Mouse (Mus musculus): ENCODE results near the gene Wdr19.
A peak's percentile ranks its signal among the peaks of the same experiment; 100 is the strongest.

Gene Wdr19

DNA sequence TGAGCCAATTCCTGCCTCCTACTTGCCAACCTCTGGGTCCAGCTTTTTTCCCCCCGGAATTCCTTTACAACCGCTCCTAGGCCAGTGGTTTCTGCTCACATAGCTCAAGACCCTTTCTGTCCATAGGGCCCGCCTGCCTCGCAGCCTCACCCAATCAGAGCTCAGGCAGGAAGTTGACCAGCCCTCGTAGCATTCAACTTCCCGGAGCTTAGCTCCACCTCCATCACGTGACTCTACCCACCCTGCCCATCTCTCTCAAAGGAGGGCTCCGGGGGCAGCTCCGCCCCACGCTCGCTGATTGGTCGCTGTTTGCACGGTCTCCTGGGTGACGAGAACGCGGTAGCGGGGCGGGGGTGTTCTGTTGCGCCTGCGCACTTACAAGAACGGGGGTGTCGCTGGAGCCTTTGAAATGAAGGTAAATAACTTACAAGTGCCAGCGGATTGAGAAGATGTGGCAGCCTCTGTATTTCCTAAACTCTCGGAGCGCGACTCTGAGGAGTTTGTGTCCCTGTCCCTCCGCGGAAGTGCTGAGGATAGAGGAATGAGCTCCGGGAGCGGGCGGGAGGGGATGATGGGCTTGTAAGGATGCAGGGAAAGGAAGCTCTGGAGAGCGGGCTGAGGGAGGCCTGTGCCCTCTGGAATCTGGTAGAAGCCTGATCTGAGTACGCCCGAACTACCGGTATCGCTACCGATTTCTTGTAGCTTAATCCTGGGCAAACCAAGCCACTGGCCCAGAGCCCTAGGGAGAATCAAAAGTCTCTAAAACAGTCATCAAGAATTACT lies at the start of gene Wdr19:
Gene Wdr19 (plus strand): TSS at position 351 of the 783 bp plus-strand sequence.
- DNase-seq: peak; percentile 97

DNA sequence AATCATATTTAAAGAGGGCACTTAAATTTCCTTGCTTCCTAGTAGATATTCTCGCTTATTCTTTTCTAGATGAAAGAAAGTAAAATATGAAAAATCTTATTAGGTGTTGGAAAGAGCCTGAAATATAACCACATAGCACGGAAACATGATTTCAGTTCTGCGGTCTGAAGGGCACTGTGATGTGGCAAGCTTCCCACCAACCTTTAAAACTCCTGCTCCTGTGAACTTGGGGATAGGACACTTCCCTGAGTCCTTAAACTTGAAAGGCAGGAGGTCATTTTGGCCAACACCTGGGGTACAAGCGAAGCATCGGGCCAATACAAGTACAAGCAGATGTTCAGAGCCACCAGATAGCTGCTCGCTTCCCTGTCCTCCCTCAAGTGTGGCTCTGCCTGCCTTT lies 49.8 kb upstream of the Wdr19 start:
- DNase-seq: no peak

DNA sequence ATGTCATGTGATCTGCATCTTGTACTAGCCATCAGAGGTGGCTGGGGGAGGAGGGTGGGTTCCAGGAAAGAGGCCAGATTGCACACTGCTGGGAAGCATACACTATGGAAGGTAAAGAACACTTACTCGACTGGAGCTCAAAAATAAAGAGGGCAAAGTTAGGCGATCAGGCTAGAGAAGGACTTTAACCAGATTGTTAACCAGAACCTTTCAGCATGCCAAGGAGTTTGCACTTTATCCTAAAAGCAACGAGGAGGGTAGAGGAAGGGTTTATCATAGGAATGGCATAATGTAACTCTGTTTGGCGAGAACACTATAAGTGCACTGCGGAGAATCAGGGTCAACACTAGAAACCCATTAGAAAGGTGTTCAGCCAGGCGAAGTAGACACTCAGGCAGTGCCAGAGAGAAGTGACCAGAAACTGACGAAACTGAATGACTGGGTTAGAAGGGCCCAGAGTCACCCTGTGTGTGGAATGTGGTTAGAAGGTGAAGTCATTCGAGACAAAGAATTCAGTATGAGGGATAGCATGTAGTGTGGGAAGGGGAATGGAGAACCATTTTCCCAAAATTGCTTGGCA lies 49.0 kb upstream of the Wdr19 start:
- DNase-seq: no peak

DNA sequence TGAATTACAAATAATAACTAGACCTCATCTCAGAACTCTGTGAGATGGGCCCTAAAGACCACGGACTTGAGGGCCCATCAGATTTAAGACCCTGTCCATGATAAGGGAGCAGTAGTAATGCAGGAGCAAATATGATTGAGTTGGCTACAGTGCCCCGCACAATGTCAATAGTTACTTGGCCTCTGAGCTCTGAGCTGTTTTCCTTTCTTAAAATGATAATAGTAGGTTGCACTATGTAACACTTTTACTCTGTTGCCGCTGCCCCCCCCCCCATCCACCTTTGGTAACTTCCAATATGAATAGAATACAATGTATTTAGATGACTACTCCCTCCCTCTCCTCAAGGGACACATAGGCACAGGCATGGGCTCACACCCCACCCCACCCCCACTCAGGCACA lies 48.2 kb upstream of the Wdr19 start:
- no peak for DNase-seq

DNA sequence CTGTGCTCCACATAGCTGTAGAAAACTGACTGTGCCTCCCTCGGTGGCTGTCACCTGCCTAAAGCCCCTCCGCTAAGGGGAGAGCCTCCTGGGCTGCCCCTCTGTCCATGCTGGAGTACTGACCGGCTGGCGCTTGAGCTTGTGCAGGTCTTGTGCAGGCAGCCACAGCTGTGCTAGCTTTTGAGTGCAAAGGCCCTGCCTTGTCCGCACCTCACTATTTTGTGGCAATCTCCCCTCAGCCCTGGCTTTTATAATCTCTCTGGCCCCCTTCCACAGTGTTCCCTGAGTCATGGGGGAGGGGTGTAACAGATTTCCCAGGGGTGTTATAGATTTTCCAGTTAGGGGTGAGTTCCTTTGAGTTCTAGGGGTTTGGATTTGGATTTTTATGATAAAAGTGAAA lies 47.7 kb upstream of the Wdr19 start:
- DNase-seq: no peak

DNA sequence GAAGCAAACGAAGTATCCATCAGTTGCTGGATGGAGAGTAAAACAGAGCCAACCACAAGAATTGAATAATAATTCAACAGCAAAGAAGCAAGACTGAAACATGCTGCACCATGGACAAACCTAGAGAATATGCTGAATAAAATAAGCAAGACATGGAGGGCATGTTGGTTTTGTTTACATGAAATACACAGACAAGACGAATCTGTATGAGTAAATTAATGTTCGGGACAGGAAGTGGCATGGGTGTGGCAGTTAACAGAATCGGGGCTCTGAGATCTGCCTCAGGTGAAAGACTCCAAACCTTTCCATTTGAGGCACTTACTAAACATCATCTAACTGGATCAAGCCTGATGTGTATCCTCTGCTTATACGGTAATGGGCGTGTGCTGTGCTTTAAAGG lies 45.2 kb upstream of the Wdr19 start:
- DNase-seq: no peak

DNA sequence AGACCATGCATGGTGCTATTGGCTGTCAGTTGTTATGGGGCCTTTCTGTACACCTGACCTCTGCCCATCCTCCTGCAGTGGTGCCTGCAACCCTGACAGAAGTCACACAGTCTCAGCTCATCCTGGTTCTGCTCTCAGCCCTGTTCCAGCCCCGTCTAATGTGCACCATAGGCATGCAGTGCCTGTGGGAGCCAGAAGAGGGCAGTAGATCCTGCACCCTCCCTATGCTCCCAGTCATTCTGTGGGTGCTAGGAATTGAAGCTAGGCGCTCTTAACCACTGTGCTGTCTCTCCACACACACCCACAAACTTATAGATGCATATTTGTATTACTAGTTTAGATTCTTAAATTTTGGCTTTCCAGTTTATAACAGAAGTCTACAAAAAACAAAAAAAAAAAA lies 42.6 kb upstream of the Wdr19 start:
- peak; percentile 74 for DNase-seq

DNA sequence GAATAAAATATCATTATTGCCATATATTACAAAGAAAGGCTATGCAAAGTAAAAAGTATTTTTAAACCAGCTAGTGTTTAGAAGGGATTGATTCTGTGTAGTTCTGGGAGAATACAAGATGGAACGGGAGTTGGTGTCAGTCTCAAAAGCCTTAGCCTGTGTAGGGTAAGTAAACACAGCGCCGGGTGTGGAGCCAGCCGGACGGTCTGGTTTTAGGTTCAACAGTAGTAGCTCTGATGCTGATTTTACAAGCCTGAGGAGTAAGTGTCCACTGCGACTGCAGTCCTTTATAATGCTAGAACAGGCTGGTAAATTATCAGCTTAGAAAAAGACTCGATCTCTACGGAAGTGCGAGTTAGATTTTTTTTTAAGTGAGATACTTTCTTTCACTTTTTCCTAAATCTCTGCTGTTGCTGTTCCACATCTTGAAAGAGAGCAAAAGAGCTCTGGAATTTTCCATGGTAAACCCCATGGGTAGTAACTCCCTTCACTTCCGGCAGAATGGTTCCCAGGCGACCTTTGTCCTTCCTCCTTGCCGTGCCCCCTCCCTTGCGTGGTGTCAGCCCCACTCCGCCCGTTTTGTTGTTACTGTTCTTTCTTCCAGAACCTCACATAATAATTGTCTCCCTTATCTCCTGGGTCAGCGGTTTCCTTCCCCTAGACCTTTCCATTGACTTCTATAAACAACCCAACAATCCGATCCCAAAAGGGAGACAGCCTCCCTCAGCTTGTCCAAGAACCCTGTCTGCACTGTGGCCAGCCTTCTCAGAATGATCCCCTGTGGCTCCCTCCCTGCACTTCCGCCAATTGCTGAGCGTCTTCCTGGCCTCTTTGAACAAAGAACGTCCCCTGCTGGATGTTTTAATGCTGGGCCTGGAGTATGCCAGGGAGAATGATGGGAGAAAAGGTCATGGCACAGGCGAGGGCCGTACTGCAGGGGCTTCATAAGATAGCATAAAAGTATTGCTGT lies 41.8 kb upstream of the Wdr19 start:
- no peak for DNase-seq

DNA sequence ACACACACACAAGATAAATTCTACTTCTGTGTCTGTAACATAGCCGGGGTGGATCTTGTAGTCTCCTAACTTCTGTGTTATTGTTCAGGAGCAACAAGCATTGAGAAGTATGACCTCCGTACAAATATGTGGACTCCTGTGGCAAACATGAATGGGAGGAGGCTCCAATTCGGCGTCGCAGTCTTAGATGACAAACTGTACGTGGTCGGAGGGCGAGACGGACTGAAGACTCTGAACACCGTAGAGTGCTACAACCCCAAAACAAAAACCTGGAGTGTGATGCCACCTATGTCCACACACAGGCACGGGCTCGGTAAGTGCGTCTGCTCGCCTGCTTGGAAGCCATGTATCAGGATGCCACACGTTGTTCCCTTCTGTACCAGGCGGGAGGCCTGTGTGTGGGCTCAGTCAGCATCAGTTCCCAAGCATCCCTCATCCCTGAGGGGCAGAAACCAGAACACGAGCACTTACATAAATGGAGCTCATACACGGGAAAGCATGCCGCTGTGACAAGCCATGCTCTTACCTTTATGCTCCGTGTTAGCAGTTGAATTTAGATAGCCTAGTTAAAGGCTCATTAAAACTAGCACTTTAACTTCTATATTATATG lies 40.7 kb upstream of the Wdr19 start:
- no peak for DNase-seq

DNA sequence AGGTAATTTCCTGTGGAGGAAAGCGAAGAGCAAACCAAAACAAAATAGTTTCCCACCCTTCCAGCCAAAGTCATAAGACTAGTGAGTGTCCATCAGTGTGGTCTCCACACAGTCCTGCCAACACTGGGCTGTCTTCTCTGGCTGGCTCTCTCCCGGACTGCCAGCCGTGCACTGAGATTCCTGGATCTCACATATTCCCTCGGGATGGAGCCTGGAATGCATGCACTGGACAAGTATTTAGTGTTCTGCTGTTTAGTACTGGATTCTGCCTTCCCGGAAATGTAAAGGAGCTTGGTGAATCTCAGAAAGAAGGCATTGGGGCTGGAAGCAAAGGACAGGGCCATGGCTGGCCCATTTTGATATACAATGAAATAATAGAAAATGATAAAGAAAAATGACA lies 36.5 kb upstream of the Wdr19 start:
- DNase-seq: no peak

DNA sequence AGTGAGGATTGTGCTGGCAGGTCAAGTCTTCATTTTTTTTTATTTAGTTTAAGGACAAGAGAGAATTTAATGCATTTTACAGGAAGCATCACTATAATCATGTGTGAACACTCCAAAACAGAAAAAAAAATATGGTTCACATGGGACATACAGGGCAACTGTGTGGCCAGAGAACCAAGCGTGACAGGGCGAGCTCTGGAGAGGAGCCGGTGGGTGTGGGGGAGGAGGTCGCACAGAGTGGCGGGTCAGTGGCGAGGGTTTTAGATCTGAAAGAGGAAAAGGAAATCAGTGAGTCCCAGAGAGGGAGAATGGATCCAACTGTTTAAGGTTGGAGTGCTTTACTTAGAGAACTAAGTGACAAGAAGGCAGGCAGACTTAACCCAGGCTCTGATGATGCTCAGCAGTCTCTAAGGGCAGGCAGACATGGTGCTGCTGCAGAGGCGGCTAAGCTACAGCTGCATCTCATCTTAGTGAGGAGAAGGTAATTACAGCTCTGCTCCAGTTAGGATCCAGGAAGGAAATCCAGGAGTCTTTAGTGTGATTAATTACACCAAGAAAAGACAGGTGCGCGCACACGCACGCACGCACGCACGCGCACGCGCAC lies 35.9 kb upstream of the Wdr19 start:
- no peak for DNase-seq

DNA sequence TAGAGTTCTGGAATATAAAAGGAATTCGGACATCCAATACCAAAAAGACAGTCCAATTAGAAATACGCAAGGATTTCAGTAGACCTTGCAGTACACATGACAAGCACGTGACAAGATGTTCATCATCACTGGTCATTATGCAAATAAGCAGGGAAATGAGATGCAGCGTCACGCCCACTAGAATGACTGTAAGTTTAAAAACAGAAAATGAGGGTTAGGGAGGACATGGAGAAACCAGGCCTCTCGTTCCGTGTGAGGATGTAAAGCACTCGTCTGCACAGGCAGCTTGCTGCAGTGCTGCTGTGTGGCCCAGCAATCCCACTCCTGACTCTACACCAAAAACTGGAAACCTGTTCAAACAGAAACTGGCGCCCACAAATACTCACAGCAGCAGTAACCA lies 29.3 kb upstream of the Wdr19 start:
- no peak for DNase-seq

DNA sequence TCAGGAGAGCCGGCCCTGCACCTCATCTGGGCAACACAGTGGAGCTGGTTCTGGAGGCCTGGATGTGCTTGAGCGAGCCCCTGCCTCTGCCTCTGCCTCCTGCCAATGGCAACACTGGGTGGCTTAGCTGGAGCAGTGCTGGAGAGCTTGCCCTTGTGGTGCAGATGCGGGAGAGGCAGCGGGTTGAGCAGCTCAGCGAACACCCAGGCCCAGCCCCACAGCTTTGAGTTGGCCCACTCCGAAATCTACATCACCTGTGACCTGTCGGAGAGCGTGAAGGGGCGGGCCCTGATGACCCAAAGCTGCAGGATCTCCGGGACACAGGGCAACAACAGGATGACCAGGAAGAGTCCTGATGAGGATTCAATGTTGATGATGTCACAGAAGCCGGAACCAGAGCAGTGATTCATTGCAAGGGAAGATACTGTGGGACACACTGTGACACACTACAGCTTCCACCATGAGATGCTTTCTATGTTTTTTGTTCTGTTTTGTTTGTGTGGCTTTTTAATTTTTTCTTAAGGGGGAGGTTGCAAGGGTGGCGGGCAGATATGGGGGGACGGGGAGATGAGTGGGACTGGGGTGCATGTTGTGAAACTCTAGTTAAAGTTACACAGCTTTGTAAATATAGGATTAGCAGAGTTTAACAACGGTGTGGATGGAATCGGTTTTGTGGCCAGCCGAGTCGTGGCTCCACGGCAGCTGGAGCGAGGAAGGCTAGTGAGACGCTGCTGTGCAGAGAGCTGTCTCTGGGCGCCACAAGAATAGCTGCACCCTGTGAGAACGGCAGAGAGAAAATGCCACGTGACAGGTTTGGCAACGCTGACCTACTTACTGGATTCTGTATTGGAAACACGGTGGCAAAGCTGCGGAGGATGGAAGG lies 24.2 kb upstream of the Wdr19 start:
- DNase-seq: no peak

DNA sequence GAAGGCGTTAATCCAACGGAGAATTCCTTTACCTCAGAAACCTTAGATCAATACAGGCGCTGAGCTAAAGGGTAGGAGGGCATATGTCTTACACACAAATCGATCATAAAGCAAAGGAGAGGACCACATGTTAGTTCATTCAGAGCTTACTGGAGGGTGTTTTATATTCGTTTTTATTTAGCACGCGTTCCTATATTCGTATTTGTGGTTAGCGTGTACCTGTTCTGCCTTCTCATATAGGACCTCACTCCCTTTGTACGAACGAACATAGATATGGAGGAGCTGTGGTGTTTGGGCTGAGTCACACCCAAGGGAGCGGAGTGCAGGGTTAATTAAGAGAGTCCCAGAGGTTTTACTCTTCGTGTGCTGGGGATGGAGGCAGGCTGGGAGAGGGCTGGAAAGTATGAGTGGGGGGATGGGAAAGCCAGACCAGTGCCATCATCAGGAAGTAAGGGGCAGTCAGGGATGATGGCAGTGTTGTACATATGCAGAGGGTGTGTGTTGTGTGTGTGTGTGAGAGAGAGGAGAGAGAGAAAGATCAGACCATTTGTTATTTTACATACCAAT lies 23.5 kb upstream of the Wdr19 start:
- DNase-seq: no peak

DNA sequence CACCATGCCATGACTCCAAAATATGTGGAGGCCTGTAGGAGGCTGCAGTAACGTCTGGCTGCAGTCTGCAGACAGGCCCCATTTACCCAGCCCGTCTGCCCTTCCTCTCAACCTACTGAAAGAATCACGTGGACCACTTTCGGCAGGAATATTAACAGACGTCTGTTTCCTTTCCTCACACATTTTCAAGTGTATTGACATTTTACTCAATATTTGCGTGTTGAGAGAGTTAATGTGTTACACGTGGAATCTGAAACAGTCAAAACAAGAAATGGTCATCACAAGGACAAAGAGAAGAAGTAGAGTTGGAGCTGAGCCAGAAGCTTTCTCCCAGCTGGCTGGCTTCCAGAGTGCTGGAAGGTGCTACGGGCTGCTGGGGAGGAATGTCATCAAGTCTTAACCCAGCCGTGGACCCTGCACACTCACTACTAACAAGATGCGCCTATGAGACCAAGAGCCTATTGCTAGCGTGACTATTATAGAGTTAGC lies 22.4 kb upstream of the Wdr19 start:
- no peak for DNase-seq

DNA sequence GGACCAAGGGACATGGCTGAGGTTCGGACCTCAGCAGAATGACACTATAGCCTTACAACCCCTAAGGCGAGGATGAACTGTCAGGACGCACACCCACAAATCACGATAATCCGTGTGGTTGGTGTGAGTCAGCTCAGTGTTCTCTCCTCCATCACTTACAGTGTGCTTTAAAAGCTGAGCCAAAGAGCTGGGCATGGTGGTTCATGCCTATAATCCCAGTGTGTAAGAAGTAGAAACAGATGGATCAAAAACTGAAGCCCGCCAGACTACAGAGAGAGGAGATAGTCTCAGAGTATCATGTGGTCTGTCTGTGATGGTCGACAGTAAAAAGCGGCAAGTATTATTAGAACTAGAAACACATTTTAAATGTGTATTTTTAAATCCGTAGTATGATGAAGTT lies 21.0 kb upstream of the Wdr19 start:
- DNase-seq: no peak

DNA sequence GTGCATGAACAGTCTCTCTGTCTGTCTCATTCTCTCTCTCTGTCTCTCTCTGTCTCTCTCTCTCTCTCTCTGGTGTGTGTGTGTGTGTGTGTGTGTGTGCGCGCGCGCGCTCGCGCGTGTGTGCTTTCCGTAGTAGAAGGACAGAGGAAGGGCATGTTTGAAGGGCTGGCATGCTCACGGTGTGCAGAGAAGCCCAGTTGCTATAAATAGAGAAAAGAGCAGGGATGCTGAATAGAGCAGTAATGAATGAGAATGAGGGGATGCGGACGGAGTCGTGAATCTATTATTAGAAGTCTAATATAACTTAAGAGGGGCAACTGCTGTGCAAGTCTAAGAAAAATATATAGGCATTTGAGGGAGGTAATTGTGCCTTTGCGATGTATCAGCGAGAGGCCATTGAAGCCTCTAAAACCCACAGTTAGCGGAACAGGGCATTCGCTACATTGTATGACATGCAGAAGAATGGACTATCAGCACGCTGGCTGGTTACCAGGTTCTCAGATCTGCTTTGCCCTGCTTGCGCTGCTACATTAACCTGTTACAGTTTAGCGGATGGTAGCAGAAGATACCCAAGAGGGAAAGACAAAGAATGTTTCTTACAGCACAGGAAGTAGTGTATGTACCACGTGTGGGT lies 18.2 kb upstream of the Wdr19 start:
- no peak for DNase-seq

DNA sequence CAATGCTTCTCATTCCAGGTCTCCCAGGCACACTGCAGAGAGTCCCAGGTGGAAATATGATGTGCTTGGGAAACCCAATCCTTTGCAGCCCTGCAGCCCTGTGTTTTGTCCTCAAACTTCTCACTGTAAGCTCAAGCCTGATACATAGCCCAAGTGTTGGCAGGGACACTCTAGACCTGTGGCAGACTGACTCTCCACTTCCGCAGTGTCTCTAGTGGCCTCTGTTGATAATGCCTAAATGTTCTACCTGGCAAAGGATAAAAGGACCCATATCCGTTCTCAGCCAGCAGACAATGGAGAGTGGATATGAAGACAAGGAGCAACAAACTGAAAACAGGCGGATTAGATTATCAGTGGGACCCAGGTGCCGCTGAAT lies 17.7 kb upstream of the Wdr19 start:
- no peak for DNase-seq

DNA sequence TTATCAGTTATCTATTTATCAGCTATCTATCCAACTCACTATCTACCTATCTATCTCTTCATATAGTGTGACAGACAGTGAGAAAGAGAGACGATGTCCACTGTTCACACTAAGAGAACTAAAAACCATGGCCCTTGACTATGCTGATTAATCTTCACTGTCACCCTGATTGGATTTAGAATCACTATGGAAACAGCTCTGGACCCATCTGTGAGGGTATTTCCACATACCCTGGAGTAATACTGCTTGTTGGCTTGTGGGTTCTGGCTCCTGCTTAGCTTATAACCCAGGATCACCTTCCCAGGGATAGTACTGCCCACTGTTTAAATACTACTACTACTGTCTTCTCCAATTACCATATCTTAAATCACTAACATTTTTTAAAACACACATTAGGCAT lies 17.2 kb upstream of the Wdr19 start:
- no peak for DNase-seq

DNA sequence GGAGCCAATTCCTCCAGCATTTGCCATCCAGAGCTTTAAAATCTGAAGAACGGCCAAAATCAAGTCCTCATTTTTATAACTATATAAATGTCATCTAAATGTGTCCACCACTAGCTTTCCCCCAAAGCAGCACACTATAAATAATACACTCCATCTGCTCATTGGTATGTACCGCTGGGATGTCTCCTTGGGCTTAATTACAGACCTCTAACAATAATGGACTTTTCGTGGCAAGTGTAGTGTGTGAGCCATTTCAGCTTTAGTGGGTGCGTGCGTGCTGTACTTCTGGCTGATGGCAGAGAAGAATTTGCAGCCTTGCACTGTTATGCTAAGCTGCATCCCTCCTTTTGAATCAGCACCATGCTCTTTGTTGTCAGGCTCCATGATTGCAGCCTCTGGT lies 7.9 kb upstream of the Wdr19 start:
- DNase-seq: no peak

DNA sequence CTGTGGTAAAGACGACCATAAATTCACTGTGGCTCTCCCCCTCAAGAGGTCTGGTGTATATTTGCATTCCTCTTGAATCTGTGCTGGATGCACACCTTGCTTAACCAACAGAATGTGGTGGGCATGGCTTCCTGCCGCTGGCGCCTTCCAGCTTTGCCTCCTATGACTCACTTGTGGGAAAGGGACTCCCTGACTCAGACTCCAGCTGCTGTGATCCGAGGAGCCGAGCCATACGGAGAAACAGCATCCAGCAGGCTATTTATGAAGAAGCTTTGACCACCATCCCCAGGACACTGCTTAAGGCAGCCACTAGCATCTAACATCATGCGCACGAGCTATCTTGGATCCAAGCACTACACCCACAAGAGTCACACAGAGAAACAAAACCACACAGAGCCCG lies 5.1 kb upstream of the Wdr19 start:
- DNase-seq: no peak
